Mouse (Mus musculus): ENCODE results near the gene Fam241a. TPM values are rescaled to one million over a fixed set of nuclear protein-coding genes. Genes with fewer than 3 reads are reported as not detected.

The Fam241a gene
- polyA plus RNA-seq, 1 experiment from 2014 or later: 9.1 TPM

- no peaks in the 10 kb centered on the region for H3K36me3 ChIP-seq
- no peaks in the 10 kb centered on the region for H3K27me3 ChIP-seq (replicated peaks)
- H3K9me3 ChIP-seq: 0 out of 2 replicates have a peak, but pooled peaks cover 3% of the 10 kb centered on the region
- H3K4me1 ChIP-seq: no peaks in the 10 kb centered on the region
- no peak overlapping the region for H3K9ac ChIP-seq
- ATAC-seq (ENCODE audit: low FRiP score, low read depth): no peak
- H3K4me3 ChIP-seq: no peak overlapping the region
- no peak overlapping the region for H3K27ac ChIP-seq
- no peak overlapping the region for H3K4me2 ChIP-seq (replicated peaks)
- 72% methylated on average over 16 of the region's 16 CpGs for WGBS
Observed at GRCm38 (mm10) chr3:127913885-127914709, 18.0 kb upstream of the Fam241a start.

- Histone ChIP-seq H3K9me3 (0 out of 2 replicates have a peak, but pooled peaks cover 4% of the 10 kb centered on the region), H3K4me2 (replicated peaks) (no peak overlapping the region), H3K27me3 (replicated peaks) (no peaks in the 10 kb centered on the region), H3K9ac (no peak overlapping the region), H3K4me3 (no peak overlapping the region), H3K4me1 (no peaks in the 10 kb centered on the region), H3K27ac (no peak overlapping the region), H3K36me3 (no peaks in the 10 kb centered on the region)
- ATAC-seq (ENCODE audit: low FRiP score, low read depth): no peak
- 81% methylated on average over 7 of the region's 7 CpGs for WGBS
Observed at GRCm38 (mm10) chr3:127909941-127910340, 13.8 kb upstream of the Fam241a start.

DNA sequence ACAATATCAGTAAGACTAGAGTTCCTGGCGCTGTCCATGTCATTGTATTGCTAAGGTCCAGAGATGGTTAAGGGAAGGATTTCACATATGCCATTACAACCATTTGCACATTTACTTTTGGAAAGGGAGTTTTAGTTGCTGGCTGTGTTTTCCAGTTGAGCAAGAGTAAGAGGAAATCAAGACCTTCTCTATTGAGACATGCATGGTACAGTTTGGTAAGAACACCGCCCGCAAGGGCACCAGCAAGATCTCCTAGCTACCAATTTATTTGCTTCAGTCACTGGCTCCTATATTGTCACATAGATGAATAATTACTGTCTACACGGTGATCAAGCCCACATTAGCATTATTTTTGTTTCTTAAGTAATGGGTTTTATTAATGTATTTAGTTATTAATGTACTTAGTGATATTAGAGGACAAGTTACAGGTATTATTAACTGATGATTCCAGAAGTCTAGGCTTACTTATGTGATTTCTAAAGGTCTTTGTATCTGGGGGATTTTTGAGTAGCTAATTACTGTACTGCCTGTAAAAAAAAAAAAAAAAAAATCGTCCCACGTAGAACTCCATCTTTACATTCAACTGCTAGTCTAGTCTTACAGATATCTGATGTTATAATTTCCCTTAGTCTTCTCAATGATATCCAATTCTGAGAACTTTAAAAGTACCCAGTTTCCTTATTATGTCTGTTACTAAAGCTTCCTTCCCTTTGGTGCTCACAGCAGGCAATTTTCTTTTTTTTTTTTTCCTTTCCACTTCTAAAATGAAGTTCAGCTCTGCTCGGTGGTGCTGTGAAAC lies 944 bp downstream of the Fam241a start:
- peaks cover 3% of the 10 kb centered on the region; the same call in 1 of the 2 replicates for H3K27me3 ChIP-seq (replicated peaks)
- H3K4me1 ChIP-seq: no peaks in the 10 kb centered on the region
- 38% methylated on average over 7 of the region's 7 CpGs for WGBS
- H3K27ac ChIP-seq: no peak overlapping the region
- H3K36me3 ChIP-seq: no peaks in the 10 kb centered on the region
- H3K9ac ChIP-seq: peak overlapping the region; percentile 70; the same call in 1 of the 2 replicates
- H3K4me3 ChIP-seq: peak overlapping the region; percentile 77
- no peak for ATAC-seq (ENCODE audit: low FRiP score, low read depth)
- peak overlapping the region; percentile 68 for H3K4me2 ChIP-seq (replicated peaks)
- no peaks in the 10 kb centered on the region for H3K9me3 ChIP-seq

- Histone ChIP-seq H3K4me3 (no peak overlapping the region), H3K27me3 (replicated peaks) (peaks cover 3% of the 10 kb centered on the region; the same call in 1 of the 2 replicates), H3K27ac (no peak overlapping the region), H3K9me3 (no peaks in the 10 kb centered on the region), H3K9ac (no peak overlapping the region), H3K4me2 (replicated peaks) (no peak overlapping the region), H3K36me3 (no peaks in the 10 kb centered on the region), H3K4me1 (no peaks in the 10 kb centered on the region)
- 84% methylated on average over 7 of the region's 7 CpGs for WGBS
- ATAC-seq (ENCODE audit: low FRiP score, low read depth): no peak
Observed at GRCm38 (mm10) chr3:127893902-127894301, 2.2 kb downstream of the Fam241a start.

DNA sequence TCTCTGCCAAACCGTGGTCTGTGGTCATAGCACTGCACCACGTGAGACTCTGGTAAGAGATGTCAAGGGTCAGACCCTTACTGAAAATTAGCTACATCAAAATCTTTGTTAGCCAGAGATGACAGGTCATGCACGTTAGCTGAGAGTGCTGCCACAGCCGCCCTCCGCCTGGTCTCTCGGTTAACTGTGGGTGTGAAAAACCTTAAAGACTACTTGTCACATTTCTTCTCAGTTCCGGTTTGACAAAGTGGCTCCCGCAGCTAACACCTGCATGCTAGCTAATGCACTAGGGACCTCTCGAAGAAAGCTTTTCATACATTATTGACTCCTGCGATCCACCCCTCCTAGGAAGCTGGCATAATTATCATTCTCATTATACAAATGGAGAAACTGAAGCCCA lies 4.2 kb downstream of the Fam241a start:
- H3K27me3 ChIP-seq (replicated peaks): peaks cover 3% of the 10 kb centered on the region; the same call in 1 of the 2 replicates
- H3K27ac ChIP-seq: no peak overlapping the region
- H3K9me3 ChIP-seq: no peaks in the 10 kb centered on the region
- no peak for ATAC-seq (ENCODE audit: low FRiP score, low read depth)
- H3K4me1 ChIP-seq: no peaks in the 10 kb centered on the region
- no peak overlapping the region for H3K4me3 ChIP-seq
- no peak overlapping the region for H3K9ac ChIP-seq
- no peaks in the 10 kb centered on the region for H3K36me3 ChIP-seq
- WGBS: 55% methylated on average over 10 of the region's 10 CpGs
- H3K4me2 ChIP-seq (replicated peaks): no peak overlapping the region

GRCm38 (mm10) chr3:127890008-127890407 lies 6.1 kb downstream of the Fam241a start:
- Histone ChIP-seq H3K36me3 (no peaks in the 10 kb centered on the region), H3K9ac (no peak overlapping the region), H3K27me3 (replicated peaks) (peaks cover 2% of the 10 kb centered on the region; the same call in 1 of the 2 replicates), H3K4me1 (no peaks in the 10 kb centered on the region), H3K4me2 (replicated peaks) (no peak overlapping the region), H3K27ac (no peak overlapping the region), H3K9me3 (no peaks in the 10 kb centered on the region), H3K4me3 (no peak overlapping the region)
- ATAC-seq (ENCODE audit: low FRiP score, low read depth): no peak

GRCm38 (mm10) chr3:127889570-127889969 lies 6.6 kb downstream of the Fam241a start:
- Histone ChIP-seq H3K4me3 (no peak overlapping the region), H3K27me3 (replicated peaks) (no peaks in the 10 kb centered on the region; the same call in 1 of the 2 replicates), H3K4me1 (no peaks in the 10 kb centered on the region), H3K36me3 (no peaks in the 10 kb centered on the region), H3K4me2 (replicated peaks) (no peak overlapping the region), H3K27ac (no peak overlapping the region), H3K9ac (no peak overlapping the region), H3K9me3 (no peaks in the 10 kb centered on the region)
- ATAC-seq (ENCODE audit: low FRiP score, low read depth): no peak
- WGBS: 81% methylated on average over 3 of the region's 3 CpGs

DNA sequence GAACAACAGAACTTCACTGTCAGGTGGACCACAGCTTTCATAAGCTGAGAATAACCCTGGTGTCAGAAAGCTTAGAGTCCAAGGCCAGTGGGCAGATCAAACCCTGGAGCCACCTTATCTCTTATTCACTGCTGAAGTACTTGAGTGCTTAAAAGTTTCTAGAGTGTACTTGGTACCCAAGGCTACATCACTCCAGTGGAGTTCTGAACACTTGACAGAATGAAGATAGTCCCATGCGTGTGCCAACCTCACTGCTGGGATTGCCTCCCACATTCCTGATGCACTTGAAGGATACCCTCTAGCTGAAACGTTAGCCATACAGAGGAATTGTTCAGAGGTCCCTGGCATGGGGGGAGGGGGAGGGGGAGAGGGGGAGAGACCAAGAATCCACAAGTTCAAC lies 14.4 kb downstream of the Fam241a start:
- WGBS: 61% methylated on average over 2 of the region's 2 CpGs
- H3K4me1 ChIP-seq: no peaks in the 10 kb centered on the region; the same call in 1 of the 2 replicates
- no peaks in the 10 kb centered on the region for H3K27me3 ChIP-seq (replicated peaks)
- H3K9ac ChIP-seq: no peak overlapping the region
- no peaks in the 10 kb centered on the region for H3K36me3 ChIP-seq
- H3K4me3 ChIP-seq: no peak overlapping the region
- no peak overlapping the region for H3K4me2 ChIP-seq (replicated peaks)
- no peak overlapping the region for H3K27ac ChIP-seq
- no peaks in the 10 kb centered on the region for H3K9me3 ChIP-seq
- no peak for ATAC-seq (ENCODE audit: low FRiP score, low read depth)

DNA sequence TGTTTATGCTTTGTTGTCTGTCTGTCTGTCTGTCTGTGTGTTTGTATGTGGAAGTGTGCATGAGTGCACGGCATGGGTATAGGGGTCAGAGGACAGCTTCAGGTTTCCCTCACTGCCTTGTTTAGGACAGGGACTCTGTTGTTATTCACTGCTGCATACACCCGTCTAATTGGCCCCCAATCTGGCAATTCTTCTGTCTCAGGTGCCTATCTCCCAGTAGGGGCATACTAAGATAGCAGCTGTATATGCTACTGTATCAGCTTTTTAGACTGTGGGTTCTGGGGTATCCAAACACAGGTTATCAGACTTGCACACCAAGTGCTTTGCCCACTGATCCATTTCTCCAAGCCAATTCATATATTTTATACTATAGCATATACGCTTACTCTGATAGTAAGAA lies 16.2 kb downstream of the Fam241a start:
- H3K27ac ChIP-seq: no peak overlapping the region
- 86% methylated on average over 3 of the region's 3 CpGs for WGBS
- no peaks in the 10 kb centered on the region for H3K9me3 ChIP-seq
- no peak overlapping the region for H3K9ac ChIP-seq
- H3K4me1 ChIP-seq: no peaks in the 10 kb centered on the region; the same call in 1 of the 2 replicates
- no peak for ATAC-seq (ENCODE audit: low FRiP score, low read depth)
- no peak overlapping the region for H3K4me3 ChIP-seq
- no peaks in the 10 kb centered on the region for H3K27me3 ChIP-seq (replicated peaks)
- H3K4me2 ChIP-seq (replicated peaks): no peak overlapping the region
- H3K36me3 ChIP-seq: no peaks in the 10 kb centered on the region

DNA sequence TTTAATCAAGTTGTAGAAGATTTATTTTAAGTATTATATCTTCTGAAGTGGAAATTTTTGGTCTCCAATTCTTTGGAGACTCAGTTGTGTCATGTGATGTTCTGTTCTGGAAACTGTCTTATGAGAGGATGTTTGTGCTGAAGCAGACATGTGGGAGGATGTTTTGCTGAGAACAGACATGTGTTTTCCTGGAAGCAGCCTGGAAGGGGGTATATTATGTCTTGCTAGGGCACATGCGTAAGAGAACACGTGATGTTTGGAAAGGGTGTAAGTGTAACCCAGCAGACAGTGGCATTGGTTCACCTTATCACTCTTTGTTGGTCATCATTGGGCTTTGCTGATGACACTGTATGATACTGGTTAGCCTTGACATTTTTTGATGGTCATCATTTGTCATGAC lies 20.6 kb downstream of the Fam241a start:
- Histone ChIP-seq H3K4me3 (no peak overlapping the region), H3K27ac (no peak overlapping the region), H3K4me1 (peaks cover 12% of the 10 kb centered on the region; the same call in 1 of the 2 replicates), H3K4me2 (replicated peaks) (no peak overlapping the region), H3K36me3 (no peaks in the 10 kb centered on the region), H3K9me3 (no peaks in the 10 kb centered on the region), H3K27me3 (replicated peaks) (no peaks in the 10 kb centered on the region), H3K9ac (no peak overlapping the region)
- ATAC-seq (ENCODE audit: low FRiP score, low read depth): no peak
- 88% methylated on average over 2 of the region's 2 CpGs for WGBS

DNA sequence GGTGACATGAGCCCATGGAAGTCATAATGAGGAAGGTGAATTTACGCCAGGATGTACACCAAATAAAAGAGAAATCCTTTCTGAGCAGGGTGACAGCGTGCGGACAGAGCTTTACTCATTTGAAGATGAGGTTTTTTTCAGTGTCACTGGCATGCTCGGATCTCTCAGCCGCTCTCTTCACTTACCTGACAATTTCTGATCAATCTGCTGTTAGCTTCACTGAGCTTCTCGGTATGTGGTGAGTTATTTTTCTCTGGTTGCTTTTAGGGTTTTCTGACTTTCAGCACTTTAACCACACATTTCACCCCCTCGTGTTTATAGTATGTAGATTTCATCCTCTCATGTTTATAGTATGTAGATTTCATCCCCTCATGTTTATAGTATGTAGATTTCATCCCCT lies 21.1 kb downstream of the Fam241a start:
- Histone ChIP-seq H3K9me3 (no peaks in the 10 kb centered on the region), H3K27me3 (replicated peaks) (no peaks in the 10 kb centered on the region), H3K4me3 (no peak overlapping the region), H3K9ac (no peak overlapping the region), H3K27ac (no peak overlapping the region), H3K4me1 (peaks cover 12% of the 10 kb centered on the region; the same call in 1 of the 2 replicates), H3K4me2 (replicated peaks) (no peak overlapping the region), H3K36me3 (no peaks in the 10 kb centered on the region)
- ATAC-seq (ENCODE audit: low FRiP score, low read depth): no peak
- 60% methylated on average over 7 of the region's 7 CpGs for WGBS

GRCm38 (mm10) chr3:127874254-127874883 lies 21.8 kb downstream of the Fam241a start:
- Histone ChIP-seq H3K4me3 (no peak overlapping the region), H3K4me2 (replicated peaks) (no peak overlapping the region), H3K9ac (no peak overlapping the region), H3K9me3 (no peaks in the 10 kb centered on the region), H3K27ac (0 out of 2 replicates have a peak overlapping the region, but pooled peaks have one; percentile 38), H3K27me3 (replicated peaks) (no peaks in the 10 kb centered on the region), H3K36me3 (no peaks in the 10 kb centered on the region), H3K4me1 (peaks cover 12% of the 10 kb centered on the region; the same call in 1 of the 2 replicates)
- ATAC-seq (ENCODE audit: low FRiP score, low read depth): peak; percentile 95
- WGBS: 7% methylated on average over 4 of the region's 4 CpGs

All from neural tube, embryonic 12.5 days (tissue).